Mouse (Mus musculus): ENCODE measurements around the gene Zfp644. TPM values are rescaled to one million over a fixed set of nuclear protein-coding genes. Genes with fewer than 3 reads are reported as not detected.

The Zfp644 gene
- polyA plus RNA-seq, 1 experiment: 18.6 TPM

DNA sequence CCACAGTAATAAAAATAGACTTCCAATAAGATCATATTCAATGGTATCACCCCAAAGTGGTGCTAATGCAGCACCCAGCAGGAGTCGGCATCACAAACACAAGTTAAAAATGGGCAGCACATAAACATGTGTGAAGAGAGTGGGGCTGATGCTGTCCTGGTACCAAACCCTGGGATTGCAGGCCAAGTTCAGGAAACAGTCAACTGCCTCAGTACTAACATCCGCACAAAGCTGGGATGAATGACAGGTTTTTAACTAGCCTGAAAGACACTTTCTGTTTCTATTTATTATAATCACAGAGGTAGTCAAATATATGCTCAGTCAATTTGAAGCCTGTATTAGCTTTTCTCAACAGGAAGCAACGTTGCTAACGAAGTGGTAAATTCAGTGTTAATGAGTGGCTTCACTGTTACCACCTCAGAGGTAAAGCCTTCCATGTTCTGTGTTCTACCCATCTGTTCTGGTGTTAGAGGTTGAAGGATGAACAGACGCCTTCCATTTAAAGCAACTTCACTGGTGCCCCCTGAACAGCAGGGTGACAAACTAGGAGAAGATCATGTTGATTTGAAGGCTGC lies 56.8 kb downstream of the Zfp644 start:
- H3K27ac ChIP-seq (ENCODE audit: insufficient read depth, low read depth, low read length): no peak overlapping the region
- no peak overlapping the region for H3K4me3 ChIP-seq (ENCODE audit: insufficient read depth, low read length)
- H3K4me1 ChIP-seq (ENCODE audit: control insufficient read depth, insufficient read depth, low read length): no peaks in the 10 kb centered on the region
- TF ChIP-seq CTCF (IDR thresholded peaks at IDR 0.05; ENCODE audit: low read depth, low read length) (no peak), POLR2A (IDR thresholded peaks at IDR 0.05; ENCODE audit: borderline replicate concordance, low read depth, low read length) (no peak)

DNA sequence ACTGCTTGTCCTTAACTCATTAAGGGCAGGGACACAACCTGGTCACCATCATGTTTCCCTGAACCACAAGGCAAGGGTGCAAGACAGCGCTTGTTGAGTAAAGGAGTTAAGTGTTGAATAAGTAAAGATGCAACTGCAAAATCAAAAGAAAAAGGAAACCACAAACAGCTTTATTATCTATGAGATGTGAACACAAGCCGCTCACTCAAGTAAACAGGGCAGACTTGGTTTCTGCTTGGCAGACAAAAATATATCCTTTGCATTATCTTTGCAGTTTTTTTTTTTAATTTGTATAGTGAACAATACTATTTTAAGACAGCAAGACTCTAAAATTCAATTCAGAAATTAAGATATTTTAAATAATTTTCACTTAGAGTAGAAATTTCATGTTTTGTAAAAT lies 57.5 kb downstream of the Zfp644 start:
- Histone ChIP-seq H3K4me1 (ENCODE audit: control insufficient read depth, insufficient read depth, low read length) (no peaks in the 10 kb centered on the region), H3K4me3 (ENCODE audit: insufficient read depth, low read length) (no peak overlapping the region), H3K27ac (ENCODE audit: insufficient read depth, low read depth, low read length) (no peak overlapping the region)
- TF ChIP-seq POLR2A (IDR thresholded peaks at IDR 0.05; ENCODE audit: borderline replicate concordance, low read depth, low read length): no peak
- TF ChIP-seq CTCF (IDR thresholded peaks at IDR 0.05; ENCODE audit: low read depth, low read length): no peak

DNA sequence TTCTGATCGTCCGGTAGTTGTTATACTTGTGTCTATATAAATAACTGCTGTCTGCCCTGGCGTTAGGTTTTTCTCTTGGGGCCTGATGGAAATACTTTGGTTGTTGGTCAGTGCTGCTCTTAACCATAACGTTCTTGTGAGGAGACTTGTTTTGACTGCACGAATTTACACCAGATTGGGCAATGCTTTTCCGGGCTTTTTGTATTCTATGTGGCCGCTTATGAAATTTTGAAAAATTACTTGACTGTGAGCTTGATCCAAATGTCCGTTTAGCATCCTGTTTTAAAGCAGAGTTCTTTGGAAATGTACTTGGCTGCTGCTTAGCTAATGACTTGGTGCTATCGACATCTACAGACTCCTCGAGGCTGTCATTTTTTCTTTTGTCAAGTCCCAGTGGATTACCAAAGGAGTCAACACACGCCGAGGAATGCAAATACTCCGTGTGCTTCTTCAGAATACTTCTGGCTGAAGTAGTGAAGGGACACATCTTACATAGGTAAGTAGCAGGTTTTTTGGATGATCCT lies 60.6 kb downstream of the Zfp644 start:
- Histone ChIP-seq H3K27ac (ENCODE audit: insufficient read depth, low read depth, low read length) (no peak overlapping the region), H3K4me3 (ENCODE audit: insufficient read depth, low read length) (no peak overlapping the region), H3K4me1 (ENCODE audit: control insufficient read depth, insufficient read depth, low read length) (peaks cover 4% of the 10 kb centered on the region)
- TF ChIP-seq CTCF (IDR thresholded peaks at IDR 0.05; ENCODE audit: low read depth, low read length): no peak
- TF ChIP-seq POLR2A (IDR thresholded peaks at IDR 0.05; ENCODE audit: borderline replicate concordance, low read depth, low read length): no peak

DNA sequence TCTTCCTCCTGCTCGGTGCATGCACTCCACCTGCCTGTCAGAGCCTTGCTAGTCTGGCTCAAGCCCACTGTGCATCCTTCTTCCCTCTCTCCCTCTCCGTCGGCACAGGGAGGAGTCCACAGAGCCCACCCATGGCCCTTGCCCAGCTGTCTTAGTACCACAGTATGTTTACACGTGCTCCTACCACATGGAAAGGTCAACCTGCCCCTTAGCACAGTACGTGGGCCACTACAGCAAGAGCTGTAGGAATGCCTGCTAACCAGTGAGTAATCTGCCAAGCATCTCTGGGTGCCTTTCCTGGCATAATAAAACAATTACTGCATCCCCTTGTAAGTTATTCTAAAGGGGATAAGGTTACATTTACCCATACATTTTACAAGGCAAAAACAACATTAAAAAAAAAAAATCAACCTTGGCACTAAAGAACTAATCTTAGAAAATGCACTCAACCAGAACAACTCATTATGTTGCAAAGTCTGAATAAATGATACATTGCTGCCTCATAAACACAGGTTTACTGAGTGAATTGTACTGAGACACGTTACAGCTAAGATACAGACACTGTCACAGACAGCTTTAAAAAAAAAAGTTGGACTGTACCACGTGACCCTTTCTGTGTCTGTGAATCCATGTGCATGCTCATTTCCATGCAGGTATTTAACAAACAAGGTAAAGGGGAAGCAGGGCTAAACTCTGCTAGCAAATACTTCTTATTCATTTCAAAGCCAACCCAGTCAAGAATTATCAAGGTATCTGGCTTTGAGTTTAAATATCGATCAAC lies 68.5 kb downstream of the Zfp644 start:
- Histone ChIP-seq H3K27ac (ENCODE audit: insufficient read depth, low read depth, low read length) (no peak overlapping the region), H3K4me1 (ENCODE audit: control insufficient read depth, insufficient read depth, low read length) (peaks cover 4% of the 10 kb centered on the region), H3K4me3 (ENCODE audit: insufficient read depth, low read length) (no peak overlapping the region)
- TF ChIP-seq POLR2A (IDR thresholded peaks at IDR 0.05; ENCODE audit: borderline replicate concordance, low read depth, low read length) (no peak), CTCF (IDR thresholded peaks at IDR 0.05; ENCODE audit: low read depth, low read length) (no peak)

DNA sequence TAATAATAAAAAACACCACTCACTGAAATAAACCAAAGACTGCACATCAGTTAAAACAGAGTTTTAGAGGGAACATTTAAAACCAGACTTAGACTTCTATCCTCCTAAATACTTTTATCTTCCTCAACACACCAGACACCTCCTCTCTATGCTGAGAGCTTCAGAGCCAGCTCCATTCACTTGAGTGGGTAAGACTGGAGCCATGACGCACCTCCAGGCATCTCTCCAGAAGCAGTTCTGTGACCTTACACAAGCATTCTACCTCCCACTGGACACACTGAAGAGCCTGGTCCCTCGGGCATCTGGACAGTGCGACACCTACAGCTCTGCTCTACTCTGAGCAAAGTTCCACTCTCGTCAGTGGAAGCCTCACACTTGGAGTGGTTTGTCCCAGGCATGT lies 73.8 kb downstream of the Zfp644 start:
- Histone ChIP-seq H3K4me1 (ENCODE audit: control insufficient read depth, insufficient read depth, low read length) (no peaks in the 10 kb centered on the region), H3K27ac (ENCODE audit: insufficient read depth, low read depth, low read length) (no peak overlapping the region), H3K4me3 (ENCODE audit: insufficient read depth, low read length) (no peak overlapping the region)
- TF ChIP-seq POLR2A (IDR thresholded peaks at IDR 0.05; ENCODE audit: borderline replicate concordance, low read depth, low read length) (no peak), CTCF (IDR thresholded peaks at IDR 0.05; ENCODE audit: low read depth, low read length) (no peak)

DNA sequence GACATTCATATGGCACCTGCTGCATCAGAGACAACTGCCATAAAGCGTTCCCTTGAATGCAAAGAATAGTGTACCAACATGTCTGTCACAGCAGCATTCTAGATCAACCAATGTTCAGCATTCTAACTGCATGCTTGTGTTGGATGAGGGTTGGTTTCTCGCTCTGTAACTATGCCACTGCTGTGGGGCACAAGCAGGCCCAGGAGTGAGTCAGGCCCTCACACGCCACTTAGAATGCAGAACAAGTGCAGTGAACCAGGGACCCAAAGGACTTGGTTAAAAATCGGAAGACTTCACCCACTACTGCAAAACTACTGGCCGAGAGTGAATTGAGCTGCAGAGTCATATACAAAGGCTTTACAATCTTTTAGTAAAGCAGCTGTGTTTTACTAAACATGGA lies 74.9 kb downstream of the Zfp644 start:
- H3K4me1 ChIP-seq (ENCODE audit: control insufficient read depth, insufficient read depth, low read length): no peaks in the 10 kb centered on the region
- TF ChIP-seq CTCF (IDR thresholded peaks at IDR 0.05; ENCODE audit: low read depth, low read length): no peak
- TF ChIP-seq POLR2A (IDR thresholded peaks at IDR 0.05; ENCODE audit: borderline replicate concordance, low read depth, low read length): no peak

DNA sequence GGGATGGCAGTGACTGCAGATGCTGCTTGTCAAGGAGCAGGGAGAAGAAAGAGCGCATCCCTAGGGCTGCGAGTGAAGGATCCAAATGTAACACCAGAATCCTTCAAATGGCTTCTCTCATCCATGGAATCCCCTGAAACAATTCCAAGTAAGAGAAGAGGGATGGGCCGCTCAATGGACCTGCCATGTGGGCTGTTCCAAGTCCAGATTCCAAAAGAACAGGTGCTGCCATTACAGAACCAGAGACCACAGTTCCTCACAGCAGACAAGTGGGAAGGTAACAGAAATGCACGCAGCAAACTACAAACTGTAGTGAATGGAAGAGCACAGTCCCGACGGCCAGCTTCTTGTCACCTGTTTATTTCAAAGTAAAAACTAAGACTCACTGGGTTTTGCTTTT lies 76.6 kb downstream of the Zfp644 start:
- TF ChIP-seq CTCF (IDR thresholded peaks at IDR 0.05; ENCODE audit: low read depth, low read length) (no peak), POLR2A (IDR thresholded peaks at IDR 0.05; ENCODE audit: borderline replicate concordance, low read depth, low read length) (no peak)
- Histone ChIP-seq H3K27ac (ENCODE audit: insufficient read depth, low read depth, low read length) (no peak overlapping the region), H3K4me3 (ENCODE audit: insufficient read depth, low read length) (no peak overlapping the region), H3K4me1 (ENCODE audit: control insufficient read depth, insufficient read depth, low read length) (peaks cover 2% of the 10 kb centered on the region)

More for the DNA sequence above, 74.9 kb downstream of the Zfp644 start:
- Histone ChIP-seq H3K27ac (ENCODE audit: insufficient read depth, low read depth, low read length) (no peak overlapping the region), H3K4me3 (ENCODE audit: insufficient read depth, low read length) (no peak overlapping the region)

DNA sequence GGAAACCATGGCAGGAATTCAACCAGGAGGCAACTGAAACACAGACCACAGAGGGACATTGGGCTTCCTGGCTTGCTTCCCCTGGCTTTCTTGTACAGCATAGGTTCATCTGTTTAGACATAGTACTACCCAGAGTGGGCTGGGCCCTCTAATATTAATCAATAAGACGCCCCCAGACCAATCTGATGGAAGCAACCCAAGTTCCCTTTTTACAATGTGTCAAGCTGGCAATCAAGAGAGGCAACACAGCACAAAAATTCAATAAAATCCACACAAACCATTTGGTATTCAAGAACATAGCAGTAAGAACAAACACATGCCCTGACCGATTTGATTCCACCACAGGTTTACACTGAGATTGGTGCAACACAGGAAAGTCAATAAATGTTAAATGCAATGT lies 82.1 kb downstream of the Zfp644 start:
- no peak for TF ChIP-seq POLR2A (IDR thresholded peaks at IDR 0.05; ENCODE audit: borderline replicate concordance, low read depth, low read length)
- TF ChIP-seq CTCF (IDR thresholded peaks at IDR 0.05; ENCODE audit: low read depth, low read length): no peak
- Histone ChIP-seq H3K27ac (ENCODE audit: insufficient read depth, low read depth, low read length) (peak overlapping the region; percentile 69), H3K4me1 (ENCODE audit: control insufficient read depth, insufficient read depth, low read length) (peaks cover 19% of the 10 kb centered on the region), H3K4me3 (ENCODE audit: insufficient read depth, low read length) (no peak overlapping the region)

DNA sequence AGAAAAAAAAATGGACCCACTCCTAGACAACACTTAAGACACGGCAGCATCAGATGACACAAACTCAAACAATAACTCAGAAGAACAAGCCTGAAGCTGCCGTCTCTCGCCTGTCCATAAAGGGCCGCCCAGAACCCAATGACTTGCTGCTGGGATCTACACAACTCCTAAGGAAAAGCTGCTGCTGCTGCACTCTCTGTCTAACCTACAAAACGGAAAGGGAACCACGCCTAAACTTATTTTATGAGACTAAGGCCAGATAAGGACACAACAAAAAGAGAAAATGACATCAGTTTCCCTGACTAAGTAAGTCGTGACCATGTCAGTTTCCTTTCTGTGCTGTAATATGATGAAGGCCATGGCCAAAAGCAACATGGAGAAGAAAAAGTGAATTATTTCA lies 82.5 kb downstream of the Zfp644 start:
- Histone ChIP-seq H3K27ac (ENCODE audit: insufficient read depth, low read depth, low read length) (peak overlapping the region; percentile 69), H3K4me1 (ENCODE audit: control insufficient read depth, insufficient read depth, low read length) (peaks cover 19% of the 10 kb centered on the region), H3K4me3 (ENCODE audit: insufficient read depth, low read length) (no peak overlapping the region)
- TF ChIP-seq POLR2A (IDR thresholded peaks at IDR 0.05; ENCODE audit: borderline replicate concordance, low read depth, low read length) (no peak), CTCF (IDR thresholded peaks at IDR 0.05; ENCODE audit: low read depth, low read length) (no peak)

DNA sequence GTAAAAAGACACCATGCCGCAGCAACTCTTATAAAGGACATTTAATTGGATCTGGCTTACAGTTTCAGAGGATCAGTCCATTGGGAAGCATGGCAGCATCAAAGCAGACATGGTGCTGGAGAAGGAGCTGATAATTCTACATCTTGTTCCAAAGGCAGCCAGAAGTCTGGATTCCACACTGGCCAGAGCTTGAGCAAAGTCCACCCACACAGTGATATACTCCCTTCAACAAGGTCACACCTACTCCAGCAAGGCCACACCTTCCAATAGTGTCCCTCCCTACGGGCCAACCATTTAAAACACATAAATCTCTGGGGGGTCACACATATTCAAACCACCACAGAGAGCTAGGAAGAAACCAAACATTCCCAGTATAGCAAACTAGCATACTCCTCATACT lies 84.9 kb downstream of the Zfp644 start:
- H3K27ac ChIP-seq (ENCODE audit: insufficient read depth, low read depth, low read length): no peak overlapping the region
- no peak overlapping the region for H3K4me3 ChIP-seq (ENCODE audit: insufficient read depth, low read length)
- peaks cover 19% of the 10 kb centered on the region for H3K4me1 ChIP-seq (ENCODE audit: control insufficient read depth, insufficient read depth, low read length)
- TF ChIP-seq POLR2A (IDR thresholded peaks at IDR 0.05; ENCODE audit: borderline replicate concordance, low read depth, low read length) (no peak), CTCF (IDR thresholded peaks at IDR 0.05; ENCODE audit: low read depth, low read length) (no peak)

Measured in bone marrow macrophage, adult 2 months (primary cell).